Mouse (Mus musculus): Measurements from ENCODE around the gene Mapk6. TPM values are rescaled to one million over a fixed set of nuclear protein-coding genes. Genes with fewer than 3 reads are reported as not detected.
A peak's percentile ranks its signal among the peaks of the same experiment; 100 is the strongest.

The Mapk6 gene
- total and polyA plus RNA-seq, 3 experiments: 7.6 to 49.2 (median 49.2) TPM

DNA sequence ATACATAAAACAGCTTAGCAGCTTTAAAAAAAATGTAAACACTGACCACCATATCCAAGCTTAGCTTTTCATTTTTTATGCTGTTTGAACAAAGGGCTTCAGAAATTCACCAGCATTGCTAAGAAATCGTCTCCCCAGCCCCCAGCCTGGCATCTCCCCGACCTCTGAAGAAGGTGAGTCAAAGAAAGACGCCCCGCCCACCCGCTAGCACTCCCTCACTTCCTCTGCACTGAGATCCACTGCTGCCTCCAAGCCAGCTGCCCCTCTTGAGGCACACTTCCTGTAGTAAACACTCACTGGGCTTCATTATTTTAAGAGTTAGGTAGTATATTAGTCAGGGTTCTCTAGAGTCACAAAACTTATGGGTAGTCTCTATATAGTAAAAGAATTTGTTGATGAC, 4.4 kb upstream of the Mapk6 start:
- Histone ChIP-seq H3K9me3 (replicated peaks) (no peaks in the 10 kb centered on the region), H3K4me1 (ENCODE audit: insufficient read depth, low read depth, low read length) (peaks cover 43% of the 10 kb centered on the region), H3K4me3 (ENCODE audit: low read depth, low read length) (no peak overlapping the region), H3K36me3 (replicated peaks) (no peaks in the 10 kb centered on the region), H3K27me3 (ENCODE audit: insufficient read depth, low read length) (peaks cover 18% of the 10 kb centered on the region)
- ATAC-seq (ENCODE audit: extremely low read depth, insufficient number of reproducible peaks, low FRiP score, poor library complexity, severe bottlenecking): 0 out of 2 replicates have a peak, but pooled peaks have one; percentile 10
- DNase-seq (ENCODE audit: low spot score): no peak
- no peak for TF ChIP-seq CTCF (IDR thresholded peaks at IDR 0.05; ENCODE audit: low read depth, low read length)
- TF ChIP-seq POLR2AphosphoS5 (IDR thresholded peaks at IDR 0.05; ENCODE audit: insufficient replicate concordance, low read depth, low read length): no peak
- no peak for TF ChIP-seq GATA2 (IDR thresholded peaks at IDR 0.05; ENCODE audit: borderline replicate concordance, low read depth, low read length)
- no peak for TF ChIP-seq TAL1 (conservative IDR thresholded peaks at IDR 0.05; ENCODE audit: low read depth, low read length)
- TF ChIP-seq GATA1 (IDR thresholded peaks at IDR 0.05; ENCODE audit: borderline replicate concordance, low read length): no peak

- ATAC-seq (ENCODE audit: extremely low read depth, insufficient number of reproducible peaks, low FRiP score, poor library complexity, severe bottlenecking): no peak
- no peaks in the 10 kb centered on the region for H3K9me3 ChIP-seq (replicated peaks)
- DNase-seq (ENCODE audit: low spot score): no peak
- peaks cover 47% of the 10 kb centered on the region for H3K4me1 ChIP-seq (ENCODE audit: insufficient read depth, low read depth, low read length)
- TF ChIP-seq CTCF (IDR thresholded peaks at IDR 0.05; ENCODE audit: low read depth, low read length) (no peak), TAL1 (conservative IDR thresholded peaks at IDR 0.05; ENCODE audit: low read depth, low read length) (no peak), POLR2AphosphoS5 (IDR thresholded peaks at IDR 0.05; ENCODE audit: insufficient replicate concordance, low read depth, low read length) (no peak), GATA2 (IDR thresholded peaks at IDR 0.05; ENCODE audit: borderline replicate concordance, low read depth, low read length) (no peak)
- H3K27me3 ChIP-seq (ENCODE audit: insufficient read depth, low read length): peaks cover 12% of the 10 kb centered on the region
- no peaks in the 10 kb centered on the region for H3K36me3 ChIP-seq (replicated peaks)
- H3K4me3 ChIP-seq (ENCODE audit: low read depth, low read length): no peak overlapping the region
Observed at GRCm38 (mm10) chr9:75413206-75413605, 3.4 kb upstream of the Mapk6 start.

DNA sequence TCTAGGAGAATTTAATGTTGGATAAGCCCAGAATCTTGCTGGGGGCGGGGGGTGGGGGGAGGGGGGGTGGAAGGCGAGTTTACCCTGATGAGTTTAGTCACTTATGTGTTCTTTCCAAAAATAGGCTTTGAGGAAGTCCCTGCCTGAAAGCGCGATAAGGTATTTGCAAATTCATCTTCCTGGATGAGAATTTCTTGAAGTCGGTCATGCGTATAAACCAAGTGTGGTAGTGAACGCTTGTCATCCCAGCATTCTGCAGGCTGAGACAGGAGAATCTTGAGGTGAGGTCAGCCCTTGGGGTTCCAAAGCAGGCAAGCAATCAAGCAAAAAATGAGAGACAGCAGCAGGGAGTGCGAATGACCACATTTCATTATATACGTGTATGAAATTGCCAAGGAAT, 1.8 kb upstream of the Mapk6 start:
- TF ChIP-seq GATA2 (IDR thresholded peaks at IDR 0.05; ENCODE audit: borderline replicate concordance, low read depth, low read length): no peak
- ATAC-seq (ENCODE audit: extremely low read depth, insufficient number of reproducible peaks, low FRiP score, poor library complexity, severe bottlenecking): peak; percentile 16
- peak; percentile 29 for DNase-seq (ENCODE audit: low spot score)
- Histone ChIP-seq H3K4me1 (ENCODE audit: insufficient read depth, low read depth, low read length) (peaks cover 48% of the 10 kb centered on the region), H3K36me3 (replicated peaks) (peaks cover 5% of the 10 kb centered on the region), H3K27me3 (ENCODE audit: insufficient read depth, low read length) (no peaks in the 10 kb centered on the region), H3K9me3 (replicated peaks) (no peaks in the 10 kb centered on the region), H3K4me3 (ENCODE audit: low read depth, low read length) (no peak overlapping the region; the same call in 1 of the 2 replicates)

GRCm38 (mm10) chr9:75410868-75411487, 1.2 kb upstream of the Mapk6 start:
- no peaks in the 10 kb centered on the region for H3K27me3 ChIP-seq (ENCODE audit: insufficient read depth, low read length)
- TF ChIP-seq TAL1 (conservative IDR thresholded peaks at IDR 0.05; ENCODE audit: low read depth, low read length) (no peak), CTCF (IDR thresholded peaks at IDR 0.05; ENCODE audit: low read depth, low read length) (no peak)
- peaks cover 54% of the 10 kb centered on the region for H3K4me1 ChIP-seq (ENCODE audit: insufficient read depth, low read depth, low read length)
- DNase-seq (ENCODE audit: low spot score) (no peak), ATAC-seq (ENCODE audit: extremely low read depth, insufficient number of reproducible peaks, low FRiP score, poor library complexity, severe bottlenecking) (no peak)
- H3K36me3 ChIP-seq (replicated peaks): peaks cover 10% of the 10 kb centered on the region
- peak overlapping the region; percentile 29; the same call in 1 of the 2 replicates for H3K4me3 ChIP-seq (ENCODE audit: low read depth, low read length)
- H3K9me3 ChIP-seq (replicated peaks): no peaks in the 10 kb centered on the region

GRCm38 (mm10) chr9:75409031-75409851, 564 bp downstream of the Mapk6 start:
- no peak for TF ChIP-seq POLR2AphosphoS5 (IDR thresholded peaks at IDR 0.05; ENCODE audit: insufficient replicate concordance, low read depth, low read length)
- no peak for TF ChIP-seq TAL1 (conservative IDR thresholded peaks at IDR 0.05; ENCODE audit: low read depth, low read length)
- no peak for TF ChIP-seq CTCF (IDR thresholded peaks at IDR 0.05; ENCODE audit: low read depth, low read length)
- no peak for TF ChIP-seq GATA1 (IDR thresholded peaks at IDR 0.05; ENCODE audit: borderline replicate concordance, low read length)
- TF ChIP-seq GATA2 (IDR thresholded peaks at IDR 0.05; ENCODE audit: borderline replicate concordance, low read depth, low read length): no peak
- DNase-seq (ENCODE audit: low spot score) (peak; percentile 62), ATAC-seq (ENCODE audit: extremely low read depth, insufficient number of reproducible peaks, low FRiP score, poor library complexity, severe bottlenecking) (no peak)
- peaks cover 64% of the 10 kb centered on the region for H3K4me1 ChIP-seq (ENCODE audit: insufficient read depth, low read depth, low read length)
- H3K36me3 ChIP-seq (replicated peaks): peaks cover 13% of the 10 kb centered on the region
- H3K9me3 ChIP-seq (replicated peaks): no peaks in the 10 kb centered on the region
- H3K4me3 ChIP-seq (ENCODE audit: low read depth, low read length): peak overlapping the region; percentile 88
- no peaks in the 10 kb centered on the region for H3K27me3 ChIP-seq (ENCODE audit: insufficient read depth, low read length)

- ATAC-seq (ENCODE audit: extremely low read depth, insufficient number of reproducible peaks, low FRiP score, poor library complexity, severe bottlenecking) (no peak), DNase-seq (ENCODE audit: low spot score) (no peak)
- no peaks in the 10 kb centered on the region for H3K9me3 ChIP-seq (replicated peaks)
- H3K4me1 ChIP-seq (ENCODE audit: insufficient read depth, low read depth, low read length): peaks cover 64% of the 10 kb centered on the region
- H3K36me3 ChIP-seq (replicated peaks): peaks cover 15% of the 10 kb centered on the region
- TF ChIP-seq CTCF (IDR thresholded peaks at IDR 0.05; ENCODE audit: low read depth, low read length) (no peak), TAL1 (conservative IDR thresholded peaks at IDR 0.05; ENCODE audit: low read depth, low read length) (no peak), POLR2AphosphoS5 (IDR thresholded peaks at IDR 0.05; ENCODE audit: insufficient replicate concordance, low read depth, low read length) (no peak), GATA2 (IDR thresholded peaks at IDR 0.05; ENCODE audit: borderline replicate concordance, low read depth, low read length) (no peak), GATA1 (IDR thresholded peaks at IDR 0.05; ENCODE audit: borderline replicate concordance, low read length) (no peak)
- H3K4me3 ChIP-seq (ENCODE audit: low read depth, low read length): peak overlapping the region; percentile 88
- H3K27me3 ChIP-seq (ENCODE audit: insufficient read depth, low read length): no peaks in the 10 kb centered on the region
Observed at GRCm38 (mm10) chr9:75408204-75408826, 1.5 kb downstream of the Mapk6 start.

All from G1E (cell line).